Mouse (Mus musculus): ENCODE measurements around the gene Gjb4.

Gjb4 gene

GRCm38 (mm10) chr4:127303796-127304195 is 50.1 kb downstream of the Gjb4 start:
- DNase-seq = no peak

Measured in cerebellum, postnatal 10 days (tissue).